Mouse (Mus musculus): ENCODE data around the gene Brd3os. TPM values are rescaled to one million over a fixed set of nuclear protein-coding genes. Genes with fewer than 3 reads are reported as not detected.
A peak's percentile ranks its signal among the peaks of the same experiment; 100 is the strongest.

Gene Brd3os
- polyA plus RNA-seq, 1 experiment from 2014 or later = 18.4 TPM

DNA sequence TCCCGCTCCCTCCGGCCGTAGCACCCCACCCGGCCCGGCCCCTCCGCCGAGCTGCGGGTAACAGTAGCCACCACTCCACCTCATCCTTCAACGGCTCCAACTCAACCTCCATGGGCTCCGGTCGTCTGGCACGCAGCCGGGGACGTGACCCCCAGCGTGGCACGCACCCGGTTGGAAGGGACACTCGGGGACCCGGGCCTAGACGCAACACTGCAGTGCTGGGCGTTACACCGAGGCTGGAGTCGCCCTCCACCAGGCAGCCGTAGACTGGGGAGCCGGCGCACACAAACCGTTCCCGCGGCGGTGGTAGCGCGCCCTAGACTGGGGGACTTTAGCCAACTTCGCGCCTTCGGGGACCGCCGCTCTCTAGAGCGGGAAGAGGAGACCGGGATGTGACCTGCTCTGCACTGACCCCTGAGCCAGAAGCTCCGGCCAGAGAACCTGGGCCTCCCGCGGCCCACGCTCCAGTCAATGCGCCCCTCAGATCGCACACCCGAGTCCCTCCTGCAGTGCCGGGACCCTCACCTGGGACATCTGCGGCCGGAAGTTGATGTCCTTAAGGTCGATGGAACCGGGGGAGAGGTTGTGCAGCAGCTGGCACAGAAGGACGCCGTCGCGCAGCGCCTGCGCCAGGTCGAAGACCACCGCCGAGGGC is 16.2 kb upstream of the Brd3os start:
- H3K9me3 ChIP-seq = no peaks in the 10 kb centered on the region
- under 1% methylated on average over 59 of the region's 60 CpGs for WGBS
- H3K4me2 ChIP-seq = peak overlapping the region; percentile 99

DNA sequence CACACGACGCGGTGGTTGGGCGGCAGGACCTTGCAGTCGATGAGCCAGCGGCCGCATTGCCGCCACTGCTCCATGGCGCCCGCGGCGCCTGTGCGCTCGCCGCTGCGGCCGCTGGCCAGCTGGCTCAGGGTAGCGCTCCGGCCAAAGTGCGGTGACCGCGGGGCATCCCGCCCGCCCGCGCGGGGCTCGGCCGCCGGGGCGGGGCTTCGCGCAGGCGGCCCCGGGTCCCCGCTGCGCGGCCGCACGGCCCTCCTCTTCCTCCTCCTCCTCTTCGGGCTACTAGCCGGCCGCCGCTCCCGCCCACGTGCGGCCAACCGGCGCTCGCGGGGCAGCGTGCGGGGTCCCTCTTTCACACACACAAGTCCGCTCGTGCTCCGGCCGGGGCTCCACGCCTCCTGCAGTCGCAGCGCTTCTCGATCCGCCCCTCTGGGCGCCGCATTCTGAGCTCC is 15.7 kb upstream of the Brd3os start:
- H3K9me3 ChIP-seq = no peaks in the 10 kb centered on the region
- H3K9ac ChIP-seq = peak overlapping the region; percentile 90
- H3K36me3 ChIP-seq (replicated peaks) = no peaks in the 10 kb centered on the region
- ATAC-seq (ENCODE audit: low FRiP score) = peak; percentile 52
- WGBS = under 1% methylated on average over 40 of the region's 64 CpGs
- peak overlapping the region; percentile 99 for H3K4me2 ChIP-seq
- H3K4me3 ChIP-seq (replicated peaks) = peak overlapping the region; percentile 68
- H3K27ac ChIP-seq = peak overlapping the region; percentile 83
- no peaks in the 10 kb centered on the region for H3K27me3 ChIP-seq
- H3K4me1 ChIP-seq = peaks cover 57% of the 10 kb centered on the region

More for the DNA sequence above, 16.2 kb upstream of the Brd3os start:
- peak; percentile 12; the same call in 1 of the 2 replicates for ATAC-seq (ENCODE audit: low FRiP score)
- H3K4me3 ChIP-seq (replicated peaks) = peak overlapping the region; percentile 68
- H3K4me1 ChIP-seq = peaks cover 62% of the 10 kb centered on the region
- H3K27me3 ChIP-seq = no peaks in the 10 kb centered on the region
- H3K27ac ChIP-seq = peak overlapping the region; percentile 83
- no peaks in the 10 kb centered on the region for H3K36me3 ChIP-seq (replicated peaks)
- H3K9ac ChIP-seq = peak overlapping the region; percentile 90

DNA sequence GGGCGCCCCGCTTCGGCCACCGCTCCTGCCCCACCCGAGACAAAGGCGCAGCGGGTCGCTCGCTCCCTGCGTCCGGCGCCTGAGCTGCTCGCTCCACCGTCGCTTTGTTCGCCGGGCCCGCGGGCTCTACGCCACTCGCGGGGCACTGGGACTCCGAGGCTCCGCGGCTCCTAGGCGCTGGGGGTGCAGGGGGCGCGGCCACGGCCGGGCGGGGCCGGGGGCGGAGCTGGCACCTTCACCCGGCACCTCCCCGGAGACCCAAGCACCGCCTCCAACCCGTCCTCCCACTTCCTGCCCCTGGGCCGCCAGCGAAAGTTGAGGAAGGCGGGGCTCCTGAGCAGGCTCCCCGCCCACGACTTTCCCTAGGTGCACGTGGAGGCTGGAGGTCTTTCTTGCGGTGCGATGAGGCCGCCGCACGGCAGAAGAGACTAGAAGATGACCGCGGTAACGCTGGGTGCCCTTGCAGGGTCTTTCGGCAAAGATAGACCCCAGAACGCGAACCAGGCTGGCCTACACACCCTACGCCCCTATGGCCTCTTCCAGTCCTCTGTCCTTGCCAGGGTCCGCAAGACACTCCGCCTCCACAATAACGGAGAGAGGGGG is 15.2 kb upstream of the Brd3os start, which contains the start of gene Vav2:
Gene Vav2, minus strand, starts transcription at position 179 of the 603 bp plus-strand sequence.
- Histone ChIP-seq H3K4me3 (replicated peaks) (peak within 1 kb of the TSS; percentile 68), H3K4me2 (peak within 1 kb of the TSS; percentile 99), H3K27me3 (no peaks in the 10 kb centered on the region), H3K9me3 (no peaks in the 10 kb centered on the region), H3K36me3 (replicated peaks) (no peaks in the 10 kb centered on the region), H3K27ac (peak within 1 kb of the TSS; percentile 83), H3K9ac (peak within 1 kb of the TSS; percentile 90), H3K4me1 (peaks cover 52% of the 10 kb centered on the region)
- peak; percentile 90 for ATAC-seq (ENCODE audit: low FRiP score)
- under 1% methylated on average over 58 of the region's 58 CpGs for WGBS

GRCm38 (mm10) chr2:27428071-27428470 is 14.1 kb upstream of the Brd3os start:
- no peak overlapping the region for H3K4me2 ChIP-seq

DNA sequence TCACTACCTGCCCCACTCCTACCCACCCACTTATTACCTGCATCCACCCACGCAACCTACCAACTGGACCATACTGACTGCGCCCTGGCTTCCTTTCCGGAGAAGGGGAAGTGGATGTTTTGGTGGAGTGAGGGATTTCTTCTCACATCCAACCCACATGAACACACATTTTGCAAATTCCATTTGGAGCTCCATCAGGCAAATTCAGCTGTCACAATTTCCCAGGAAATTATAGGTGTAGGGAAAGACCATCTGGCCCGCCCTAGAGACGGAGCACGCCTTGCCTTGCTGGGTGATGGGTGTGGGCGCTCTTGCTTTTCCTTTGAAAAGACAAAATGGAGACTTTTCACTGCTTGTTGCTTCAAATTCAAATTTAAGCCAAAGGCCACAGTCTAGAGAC is 11.5 kb upstream of the Brd3os start:
- Histone ChIP-seq H3K4me3 (replicated peaks) (no peak overlapping the region), H3K36me3 (replicated peaks) (no peaks in the 10 kb centered on the region), H3K9me3 (no peaks in the 10 kb centered on the region), H3K27ac (no peak overlapping the region), H3K9ac (no peak overlapping the region), H3K4me1 (peaks cover 16% of the 10 kb centered on the region), H3K4me2 (no peak overlapping the region), H3K27me3 (no peaks in the 10 kb centered on the region)
- no peak for ATAC-seq (ENCODE audit: low FRiP score)
- WGBS = 93% methylated on average over 7 of the region's 7 CpGs

More at GRCm38 (mm10) chr2:27428071-27428470, 14.1 kb upstream of the Brd3os start:
- H3K9me3 ChIP-seq = no peaks in the 10 kb centered on the region
- no peaks in the 10 kb centered on the region for H3K27me3 ChIP-seq
- H3K9ac ChIP-seq = no peak overlapping the region
- peak overlapping the region; percentile 33; the same call in 1 of the 2 replicates for H3K27ac ChIP-seq
- peaks cover 40% of the 10 kb centered on the region for H3K4me1 ChIP-seq
- WGBS = under 1% methylated on average over 4 of the region's 4 CpGs
- no peaks in the 10 kb centered on the region for H3K36me3 ChIP-seq (replicated peaks)
- no peak overlapping the region for H3K4me3 ChIP-seq (replicated peaks)
- ATAC-seq (ENCODE audit: low FRiP score) = no peak; the same call in 1 of the 2 replicates

GRCm38 (mm10) chr2:27432599-27432998 is 9.5 kb upstream of the Brd3os start:
- H3K4me2 ChIP-seq = no peak overlapping the region
- no peak for ATAC-seq (ENCODE audit: low FRiP score)
- no peaks in the 10 kb centered on the region for H3K27me3 ChIP-seq
- H3K9ac ChIP-seq = no peak overlapping the region
- H3K4me3 ChIP-seq (replicated peaks) = no peak overlapping the region
- no peak overlapping the region for H3K27ac ChIP-seq
- 72% methylated on average over 2 of the region's 2 CpGs for WGBS
- H3K9me3 ChIP-seq = no peaks in the 10 kb centered on the region
- H3K36me3 ChIP-seq (replicated peaks) = no peaks in the 10 kb centered on the region
- peaks cover 4% of the 10 kb centered on the region for H3K4me1 ChIP-seq

DNA sequence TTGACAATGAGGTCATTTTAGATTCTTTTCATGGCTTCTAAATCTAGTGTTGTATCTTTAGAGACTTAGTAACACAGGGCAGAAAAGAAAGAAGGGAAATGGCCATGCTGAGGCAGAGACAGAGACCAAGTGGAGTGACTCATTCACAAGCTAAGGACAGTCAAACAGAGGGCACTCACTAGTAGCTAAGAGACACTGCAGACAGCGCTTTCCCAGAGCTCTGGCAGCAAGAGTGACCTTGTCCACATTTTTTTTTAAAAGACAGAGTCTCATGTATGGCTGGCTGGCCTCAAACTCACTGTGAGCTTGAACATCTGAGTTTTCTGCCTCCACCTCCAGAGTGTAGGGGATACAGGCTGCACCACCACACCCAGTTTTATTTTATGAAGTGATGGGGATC is 4.2 kb upstream of the Brd3os start:
- Histone ChIP-seq H3K4me1 (peaks cover 7% of the 10 kb centered on the region), H3K27me3 (no peaks in the 10 kb centered on the region), H3K9ac (no peak overlapping the region), H3K4me2 (no peak overlapping the region), H3K36me3 (replicated peaks) (no peaks in the 10 kb centered on the region), H3K9me3 (no peaks in the 10 kb centered on the region), H3K27ac (no peak overlapping the region), H3K4me3 (replicated peaks) (no peak overlapping the region)
- 61% methylated on average over 1 of the region's 1 CpGs for WGBS
- no peak for ATAC-seq (ENCODE audit: low FRiP score)

DNA sequence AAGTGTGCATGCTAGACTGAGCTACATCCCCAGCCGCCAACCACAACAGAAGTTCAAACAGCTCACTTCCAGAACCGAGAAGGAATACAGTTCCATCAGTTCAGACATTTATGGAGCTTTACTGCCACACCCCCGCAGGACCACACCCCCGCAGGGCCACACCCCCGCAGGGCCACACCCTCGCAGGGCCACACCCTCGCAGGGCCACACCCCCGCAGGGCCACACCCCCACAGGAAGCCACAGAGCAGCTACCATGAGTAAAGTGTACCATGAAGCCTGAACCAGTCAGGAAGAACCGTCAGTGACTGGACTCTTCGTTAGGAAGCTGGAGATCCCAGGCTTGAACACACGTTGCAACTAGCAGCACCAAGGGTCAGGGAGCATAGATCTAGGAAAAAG is 3.8 kb upstream of the Brd3os start:
- Histone ChIP-seq H3K4me1 (peaks cover 11% of the 10 kb centered on the region), H3K27ac (no peak overlapping the region), H3K9ac (no peak overlapping the region), H3K4me3 (replicated peaks) (no peak overlapping the region), H3K27me3 (no peaks in the 10 kb centered on the region), H3K36me3 (replicated peaks) (no peaks in the 10 kb centered on the region), H3K9me3 (no peaks in the 10 kb centered on the region), H3K4me2 (no peak overlapping the region)
- no peak for ATAC-seq (ENCODE audit: low FRiP score)
- WGBS = 24% methylated on average over 11 of the region's 11 CpGs

DNA sequence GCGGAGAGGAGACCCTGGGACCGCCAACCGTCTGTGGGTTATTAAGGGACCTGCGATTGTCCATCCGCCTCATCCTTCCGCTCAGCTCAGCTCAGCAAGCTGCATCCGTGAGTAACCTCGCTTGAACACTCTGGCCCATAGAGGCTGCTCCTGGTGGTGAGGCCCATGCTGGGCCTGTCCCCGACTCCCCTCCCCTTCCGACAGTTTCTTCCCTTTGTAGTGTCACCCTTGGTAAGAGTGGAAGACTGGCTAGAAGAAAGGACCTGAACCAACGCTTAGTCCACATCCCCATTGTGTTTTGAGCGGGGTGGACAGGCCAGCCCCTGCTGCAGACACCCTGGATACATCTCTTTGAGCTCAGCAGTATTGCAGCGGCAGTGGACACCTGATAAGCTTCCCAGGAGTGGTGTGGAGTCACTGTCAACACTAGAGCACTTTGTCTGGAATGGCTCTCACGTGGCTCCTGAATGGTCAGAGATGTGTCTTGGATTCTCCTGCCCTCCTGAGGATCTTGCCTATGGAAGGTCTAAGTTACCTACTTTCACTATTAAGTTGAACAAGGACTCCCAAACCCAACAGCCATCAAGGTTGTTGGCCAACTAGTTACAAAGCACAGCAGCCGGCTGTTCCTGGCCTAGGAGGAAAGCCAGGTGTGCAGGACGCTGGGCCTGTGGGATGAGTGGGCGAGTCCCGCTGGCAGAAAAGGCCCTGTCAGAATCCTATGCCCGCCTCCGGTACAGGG is 755 bp downstream of the Brd3os start:
- Histone ChIP-seq H3K4me2 (peak overlapping the region; percentile 88), H3K9me3 (no peaks in the 10 kb centered on the region), H3K27ac (peak overlapping the region; percentile 73), H3K9ac (peak overlapping the region; percentile 81), H3K36me3 (replicated peaks) (peaks cover 33% of the 10 kb centered on the region), H3K4me3 (replicated peaks) (peak overlapping the region; percentile 67), H3K4me1 (peaks cover 18% of the 10 kb centered on the region), H3K27me3 (no peaks in the 10 kb centered on the region)
- WGBS = 34% methylated on average over 20 of the region's 20 CpGs
- peak; percentile 51 for ATAC-seq (ENCODE audit: low FRiP score)

DNA sequence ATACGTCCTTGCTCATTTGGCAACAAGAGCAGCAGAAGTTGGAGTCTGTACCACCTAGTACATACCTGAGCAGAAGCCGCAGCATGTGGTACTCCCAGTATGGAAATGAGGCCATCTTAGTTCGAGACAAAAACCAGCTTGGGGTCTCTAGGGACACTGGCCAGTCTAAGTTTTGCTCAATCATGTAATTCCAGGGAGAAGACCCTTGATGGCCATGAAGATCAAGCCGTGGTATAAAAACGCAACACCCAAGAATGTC is 1.3 kb downstream of the Brd3os start:
- H3K27me3 ChIP-seq = no peaks in the 10 kb centered on the region
- no peak for ATAC-seq (ENCODE audit: low FRiP score)
- WGBS = 80% methylated on average over 5 of the region's 5 CpGs
- H3K27ac ChIP-seq = no peak overlapping the region
- no peaks in the 10 kb centered on the region for H3K9me3 ChIP-seq
- H3K4me2 ChIP-seq = peak overlapping the region; percentile 88
- 0 out of 2 replicates have a peak overlapping the region, but pooled peaks have one; percentile 81 for H3K9ac ChIP-seq
- peak overlapping the region; percentile 67 for H3K4me3 ChIP-seq (replicated peaks)
- H3K4me1 ChIP-seq = peaks cover 18% of the 10 kb centered on the region
- peaks cover 38% of the 10 kb centered on the region for H3K36me3 ChIP-seq (replicated peaks)

DNA sequence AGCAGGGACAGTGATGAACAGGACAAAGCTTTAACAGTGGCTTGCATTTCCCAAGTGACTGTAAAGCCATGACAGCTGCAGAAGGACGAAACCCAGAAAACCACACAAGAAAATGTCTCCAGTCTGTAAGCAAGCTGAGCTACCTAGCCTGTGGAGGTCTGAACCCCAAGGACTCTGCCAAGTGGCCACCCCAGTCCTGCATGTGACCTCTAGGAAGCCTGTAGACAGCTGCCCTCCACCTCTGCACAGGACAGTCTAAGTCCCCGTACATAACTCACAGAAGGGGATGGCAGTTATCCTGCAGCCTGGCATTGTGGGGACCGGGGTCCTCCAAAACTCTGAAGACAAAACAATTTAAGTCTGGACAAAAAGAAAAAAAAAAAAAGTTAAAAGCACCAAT is 3.8 kb downstream of the Brd3os start:
- no peak overlapping the region for H3K4me2 ChIP-seq
- H3K9me3 ChIP-seq = no peaks in the 10 kb centered on the region
- no peak overlapping the region for H3K27ac ChIP-seq
- 91% methylated on average over 3 of the region's 3 CpGs for WGBS
- H3K36me3 ChIP-seq (replicated peaks) = peaks cover 63% of the 10 kb centered on the region
- peaks cover 18% of the 10 kb centered on the region for H3K4me1 ChIP-seq
- H3K9ac ChIP-seq = no peak overlapping the region
- ATAC-seq (ENCODE audit: low FRiP score) = no peak
- no peaks in the 10 kb centered on the region for H3K27me3 ChIP-seq
- no peak overlapping the region for H3K4me3 ChIP-seq (replicated peaks)

- H3K36me3 ChIP-seq (replicated peaks) = peaks cover 72% of the 10 kb centered on the region
- H3K4me1 ChIP-seq = peaks cover 16% of the 10 kb centered on the region
- no peak overlapping the region for H3K9ac ChIP-seq
- no peak overlapping the region for H3K4me3 ChIP-seq (replicated peaks)
- H3K4me2 ChIP-seq = no peak overlapping the region
- H3K9me3 ChIP-seq = no peaks in the 10 kb centered on the region
- 95% methylated on average over 8 of the region's 8 CpGs for WGBS
- no peak for ATAC-seq (ENCODE audit: low FRiP score)
- H3K27me3 ChIP-seq = no peaks in the 10 kb centered on the region
- H3K27ac ChIP-seq = no peak overlapping the region
These were observed 4.7 kb downstream of the Brd3os start for GRCm38 (mm10) chr2:27446812-27447211.
